Mouse (Mus musculus) heart, postnatal 0 days (tissue): ENCODE measurements around the gene Ano5.

Experiments used
- CTCF ChIP-seq: IDR thresholded peaks from 2 replicates; pipeline ENCODE4 v1.5.1; 2016; ENCODE audit warnings: antibody characterized with exemption, control low read depth, low read depth
- EP300 ChIP-seq: IDR thresholded peaks from 2 replicates; pipeline ENCODE4 v1.6.1; 2016; ENCODE audit warnings: antibody characterized with exemption, low read depth

- TF ChIP-seq CTCF (no peak), EP300 (no peak)
Measured at GRCm38 (mm10) chr7:51621694-51622145, 110.9 kb downstream of the Ano5 start, which contains the start of gene Slc17a6.
